Mouse (Mus musculus) layer of hippocampus, adult 8-10 months (tissue): Measurements from ENCODE around the gene Hyal2. TPM values are rescaled to one million over a fixed set of nuclear protein-coding genes. Genes with fewer than 3 reads are reported as not detected.

Source experiments
- DNase-seq, 2 experiments: peaks; one replicate each; pipeline ENCODE4 v3.0.0; 2022; ENCODE audit warnings: low spot score in 2 of 2
- total RNA-seq, 4 experiments: library from RNA; stranded (reverse); gene quantifications; 2 replicates each; pipeline ENCODE4 v1.2.4; 2022

Hyal2 gene
- total RNA-seq, result 10 to 100 TPM; 12.9 to 16.6 (median 16.4) TPM

DNA sequence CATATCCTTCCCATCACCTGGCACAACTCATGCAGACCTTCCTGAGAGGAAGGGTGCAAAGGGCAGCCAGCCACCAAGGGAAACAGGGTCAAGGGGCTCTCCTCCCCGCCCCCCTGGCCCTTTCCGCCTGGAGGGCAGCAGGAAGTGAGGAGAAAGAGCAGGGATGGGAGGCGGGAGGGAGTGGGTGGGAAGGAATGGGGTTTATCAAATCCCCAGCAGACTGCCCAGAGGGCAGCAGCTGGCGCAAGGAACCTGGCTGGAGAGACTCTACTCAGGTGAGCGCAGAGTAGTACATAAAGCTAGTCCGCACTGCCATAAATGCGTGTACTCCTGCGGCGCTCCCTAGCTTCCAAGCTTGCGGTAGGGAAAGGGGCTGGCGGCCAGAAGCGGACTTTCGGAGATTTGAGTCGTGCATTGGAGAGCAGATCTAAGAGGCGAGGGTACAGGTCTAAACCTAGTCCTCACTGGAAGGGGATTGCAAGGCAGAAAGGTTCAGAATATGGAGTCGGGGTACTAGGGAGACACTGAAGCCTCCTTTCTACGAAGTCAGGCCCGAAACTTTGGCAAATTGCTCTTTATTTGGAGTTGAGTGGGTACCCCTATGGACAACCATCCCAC is at the start of gene Hyal2:
Gene Hyal2, plus strand, starts transcription at position 244 of the 618 bp plus-strand sequence.
- DNase-seq, result no peak

DNA sequence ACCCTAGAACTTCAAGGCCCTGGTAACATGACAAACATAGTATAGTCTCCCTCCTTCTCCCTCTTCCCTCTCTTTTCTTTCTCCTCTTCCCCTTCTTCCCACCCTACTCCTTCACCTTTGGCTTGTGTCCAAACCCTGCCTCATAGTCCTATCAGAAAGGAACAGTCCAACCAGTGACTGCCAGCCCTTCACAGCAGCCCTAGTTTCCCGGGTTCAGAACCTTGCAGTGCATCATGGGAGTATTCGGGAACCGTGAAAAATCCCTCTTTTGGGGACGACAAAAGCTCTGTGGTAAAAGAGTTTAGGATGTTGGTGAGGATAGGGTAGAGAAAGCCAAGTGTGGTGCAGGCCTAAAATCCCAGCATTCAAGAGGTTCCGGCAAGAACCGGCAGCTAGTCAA is 47.4 kb upstream of the Hyal2 start:
- DNase-seq, result no peak

GRCm38 (mm10) chr9:107521190-107521589 is 46.6 kb upstream of the Hyal2 start:
- no peak for DNase-seq

DNA sequence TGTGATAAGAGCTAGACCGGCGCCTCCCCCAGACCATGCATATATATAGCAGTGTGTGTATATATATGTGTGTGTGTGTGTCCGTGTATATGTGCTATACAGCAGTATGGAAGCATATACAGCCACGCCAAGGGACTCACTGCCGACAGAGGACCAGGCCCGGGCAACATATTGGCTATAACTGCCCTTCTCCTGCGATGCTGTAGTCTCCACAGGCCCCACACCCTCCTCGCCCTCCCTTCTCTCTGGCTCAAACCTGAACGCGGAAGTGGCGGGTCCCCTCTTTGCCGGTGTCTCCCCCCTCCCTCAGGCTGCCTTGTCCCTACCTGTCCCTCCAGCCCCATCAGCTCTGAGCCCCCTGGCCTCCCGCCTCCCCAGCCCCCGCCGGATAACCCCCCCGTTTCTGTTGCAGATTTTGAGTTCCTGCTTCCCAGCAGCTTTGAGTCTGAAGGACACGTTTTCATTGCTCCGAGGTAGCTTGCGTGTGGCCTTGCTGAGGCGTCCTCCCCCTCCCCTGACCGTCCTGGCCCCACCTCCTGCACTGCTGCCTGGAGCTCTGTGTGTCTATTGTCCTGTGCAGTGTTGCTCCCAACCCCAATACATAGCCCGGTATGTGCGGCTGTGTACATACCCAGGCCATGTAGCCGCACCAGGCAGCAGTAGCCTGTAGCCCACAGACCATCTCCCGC is 45.9 kb upstream of the Hyal2 start:
- no peak for DNase-seq

DNA sequence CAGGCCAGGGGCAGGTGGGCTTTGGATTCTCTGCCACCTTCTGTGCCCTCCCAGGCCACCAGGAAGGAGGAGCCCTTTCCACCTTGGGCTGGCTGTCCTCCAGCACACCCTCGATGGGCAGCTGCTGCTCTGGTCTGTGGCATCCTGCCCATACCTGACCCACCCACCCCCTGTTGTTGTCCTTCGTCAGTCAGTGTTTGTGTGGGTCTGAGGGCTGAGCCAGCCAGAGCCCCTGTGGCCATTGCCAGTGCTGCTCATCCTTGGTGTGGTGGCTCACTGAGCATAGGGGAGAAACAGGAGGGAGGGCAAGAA is 45.4 kb upstream of the Hyal2 start:
- DNase-seq, result no peak

DNA sequence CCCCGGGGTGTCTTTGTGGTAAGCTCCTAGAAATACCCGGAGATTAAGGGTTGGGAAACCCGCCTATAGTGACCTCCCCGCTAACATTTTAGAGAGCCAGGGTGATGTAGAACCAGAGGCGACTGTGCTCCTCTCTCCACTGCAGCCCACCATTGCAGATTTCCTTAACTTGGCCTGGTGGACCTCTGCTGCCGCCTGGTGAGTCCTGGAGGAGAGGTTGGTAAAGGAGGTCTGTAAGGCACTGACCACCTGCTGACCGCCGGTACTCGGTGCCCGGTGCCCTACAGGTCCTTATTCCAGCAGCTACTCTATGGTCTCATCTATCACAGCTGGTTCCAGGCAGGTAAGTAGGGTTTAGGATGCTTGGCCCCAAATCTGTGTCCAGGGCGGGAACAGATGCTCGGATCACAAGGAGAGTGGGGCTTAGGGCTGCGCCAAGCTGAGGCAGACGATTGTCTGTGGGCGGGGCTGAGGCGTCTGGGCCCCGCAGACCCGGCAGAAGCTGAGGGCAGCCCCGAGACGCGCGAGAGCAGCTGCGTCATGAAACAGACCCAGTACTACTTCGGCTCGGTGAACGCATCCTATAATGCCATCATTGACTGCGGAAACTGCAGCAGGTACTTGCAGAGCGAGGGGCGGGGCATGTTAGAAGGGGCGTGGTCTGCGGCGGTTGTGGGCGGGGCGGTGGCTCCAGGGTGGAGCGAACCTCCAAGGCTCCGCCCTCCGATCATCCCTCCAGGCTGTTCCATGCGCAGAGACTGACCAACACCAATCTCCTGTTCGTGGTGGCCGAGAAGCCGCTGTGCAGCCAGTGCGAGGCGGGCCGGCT is 41.3 kb upstream of the Hyal2 start:
- peak; percentile 57 to 58 for DNase-seq

GRCm38 (mm10) chr9:107533791-107534407 is 33.8 kb upstream of the Hyal2 start, which contains the start of gene Tmem115:
Gene Tmem115, plus strand, starts transcription at chr9:107533945.
- peak; percentile 95 to 97 for DNase-seq

GRCm38 (mm10) chr9:107534408-107535202 is 33.1 kb upstream of the Hyal2 start:
- no peak for DNase-seq

DNA sequence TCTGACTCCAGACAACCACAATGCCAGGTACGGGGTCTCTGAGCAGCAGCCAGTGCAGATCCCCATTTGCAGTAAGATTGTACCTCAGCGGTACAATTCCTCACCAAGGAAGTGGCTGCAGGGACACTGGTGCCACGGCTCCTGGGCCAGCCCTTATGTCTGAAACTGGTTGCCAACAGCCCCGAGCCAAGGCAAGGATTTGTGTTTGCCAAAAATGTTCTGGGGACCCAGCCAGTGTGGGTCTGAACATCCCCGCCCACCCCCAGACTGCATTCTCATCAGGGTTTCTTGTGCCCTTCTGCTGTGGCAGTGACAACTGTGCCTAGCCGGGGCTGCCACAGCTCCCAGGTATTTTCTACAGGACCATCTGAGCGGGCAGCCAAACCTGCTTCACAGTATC is 29.5 kb upstream of the Hyal2 start:
- peak in 1 of 2 experiments; percentile 62 for DNase-seq

GRCm38 (mm10) chr9:107538711-107539110 is 29.0 kb upstream of the Hyal2 start:
- no peak for DNase-seq

- DNase-seq, result no peak
Measured at GRCm38 (mm10) chr9:107539940-107540339, 27.8 kb upstream of the Hyal2 start.

DNA sequence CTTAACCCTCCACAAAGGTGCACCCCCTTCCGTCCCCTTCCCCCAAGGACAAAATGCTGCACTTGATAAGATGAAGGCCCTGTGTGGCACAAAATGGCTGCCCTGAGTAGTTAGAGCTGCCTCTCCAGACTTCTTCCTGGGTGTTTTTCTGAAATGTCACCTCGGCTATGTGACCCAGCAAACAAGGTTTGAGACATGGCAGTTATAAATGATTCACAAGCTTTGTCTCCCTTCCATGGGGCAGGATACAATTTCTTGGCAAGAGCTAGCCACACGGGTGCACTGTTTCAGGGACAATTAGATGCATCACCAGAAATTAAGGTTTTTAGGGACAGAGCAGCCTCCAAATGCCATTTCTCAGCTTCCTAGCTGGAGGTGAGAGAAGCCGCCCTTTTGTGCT is 27.3 kb upstream of the Hyal2 start:
- no peak for DNase-seq

GRCm38 (mm10) chr9:107541005-107541404 is 26.7 kb upstream of the Hyal2 start:
- no peak for DNase-seq

DNA sequence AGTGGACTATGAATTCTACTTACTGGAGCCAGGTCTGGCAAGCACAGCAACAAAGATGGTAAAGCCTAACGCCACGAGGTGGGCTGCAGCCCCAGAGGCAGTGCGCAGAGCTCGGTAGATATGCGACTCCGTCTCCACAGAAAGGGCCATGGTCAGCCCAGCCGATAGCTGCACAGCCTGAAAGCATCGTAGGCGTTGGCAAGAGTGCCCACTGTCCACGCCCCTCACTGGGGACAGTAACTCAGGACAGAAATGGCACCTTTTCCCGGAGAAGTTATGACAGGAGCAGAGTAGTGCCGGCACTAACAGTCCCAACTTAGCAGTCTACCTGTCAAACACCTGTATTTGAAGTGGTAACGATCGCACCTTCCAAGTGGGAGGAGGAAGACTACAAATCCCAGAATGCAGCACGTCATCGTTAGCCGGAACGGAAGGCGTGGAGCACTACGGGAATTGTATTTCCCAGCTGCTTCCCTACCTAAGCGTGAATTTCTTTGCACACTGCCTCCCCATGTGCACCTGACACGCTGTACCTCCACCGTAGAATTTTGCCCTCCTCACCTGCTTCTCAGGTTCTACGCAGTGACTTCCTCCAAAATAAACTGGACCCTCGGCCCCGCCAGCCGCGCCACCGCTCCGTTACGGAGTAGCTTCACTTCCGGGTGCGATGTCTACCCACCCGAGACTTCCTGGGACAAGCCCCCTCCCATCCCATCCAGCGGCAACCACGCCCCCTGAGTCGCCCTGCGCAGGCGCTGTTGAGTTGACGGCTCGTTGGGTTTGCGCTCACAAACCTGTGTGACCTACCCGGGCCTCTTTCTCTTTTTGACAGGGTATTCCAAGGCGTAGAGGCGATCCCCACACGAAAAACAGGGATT is 26.0 kb upstream of the Hyal2 start, which contains the start of the genes Cyb561d2 and Nprl2:
Gene Cyb561d2, minus strand, starts transcription at position 720 of the 878 bp plus-strand sequence.
Gene Nprl2, plus strand, starts transcription at position 753 of the 878 bp plus-strand sequence.
- peak; percentile 93 to 94 for DNase-seq

GRCm38 (mm10) chr9:107542352-107542686 is 25.4 kb upstream of the Hyal2 start:
- DNase-seq, result no peak

- no peak for DNase-seq
Measured at GRCm38 (mm10) chr9:107542721-107543120, 25.0 kb upstream of the Hyal2 start.

GRCm38 (mm10) chr9:107543299-107543698 is 24.4 kb upstream of the Hyal2 start:
- DNase-seq, result no peak

GRCm38 (mm10) chr9:107544196-107544700 is 23.5 kb upstream of the Hyal2 start:
- no peak for DNase-seq

DNA sequence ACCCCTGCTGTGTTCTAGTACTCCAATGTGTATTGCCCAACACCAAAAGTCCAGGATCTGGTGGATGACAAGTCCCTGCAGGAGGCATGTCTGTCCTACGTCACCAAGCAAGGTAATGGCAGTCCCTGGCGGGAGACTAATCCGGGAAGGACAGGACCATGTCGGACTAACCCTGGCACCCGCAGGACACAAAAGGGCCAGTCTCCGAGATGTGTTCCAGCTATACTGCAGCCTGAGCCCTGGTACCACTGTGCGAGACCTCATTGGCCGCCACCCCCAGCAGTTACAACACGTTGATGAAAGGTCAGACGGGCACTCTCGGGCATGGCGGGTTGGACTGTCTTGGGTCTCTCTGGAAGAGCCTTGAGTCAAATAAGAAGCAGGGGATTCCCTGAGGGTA is 23.0 kb upstream of the Hyal2 start:
- DNase-seq, result no peak

DNA sequence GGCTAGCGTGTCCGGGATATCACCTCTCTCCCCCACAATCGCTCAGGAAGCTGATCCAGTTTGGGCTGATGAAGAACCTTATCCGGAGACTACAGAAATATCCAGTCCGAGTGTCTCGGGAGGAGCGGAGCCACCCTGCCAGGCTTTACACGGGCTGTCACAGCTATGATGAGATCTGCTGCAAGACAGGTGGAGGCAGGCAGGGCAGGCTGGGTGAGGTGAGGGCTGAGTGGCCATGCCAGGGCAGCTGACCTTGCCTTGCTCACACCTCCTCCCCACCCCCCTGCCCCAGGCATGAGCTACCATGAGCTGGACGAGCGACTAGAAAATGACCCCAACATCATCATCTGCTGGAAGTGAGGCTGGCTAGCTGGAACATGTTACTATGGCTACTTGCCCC is 22.5 kb upstream of the Hyal2 start:
- no peak for DNase-seq
